Mouse (Mus musculus) lung, postnatal 0 days (tissue): ENCODE data around the gene Hoxa4. TPM values are rescaled to one million over a fixed set of nuclear protein-coding genes. Genes with fewer than 3 reads are reported as not detected.

Source experiments
- ATAC-seq: fragments of 200-750 bp; cut with Nextera tagmentation; 2 replicates; pipeline ENCODE4 v1.8.0; 2017; ENCODE audit warnings: moderate library complexity
- DNase-seq: peaks from one replicate; pipeline ENCODE4 v3.0.0-alpha.2; 2016; ENCODE audit warnings: low spot score
- H3K27ac ChIP-seq: fragments of 300-500 bp; sonication (generic); 2 replicates; pipeline ENCODE4 v1.5.1; 2014; ENCODE audit warnings: antibody characterized with exemption, mild to moderate bottlenecking, low read length, mixed read lengths
- H3K27me3 ChIP-seq: fragments of 300-500 bp; sonication (generic); replicated peaks from 2 replicates; pipeline ENCODE4 v1.6.1; 2014; ENCODE audit warnings: low read length, mixed read lengths; ENCODE audit not compliant: insufficient read depth
- H3K36me3 ChIP-seq: fragments of 300-500 bp; sonication (generic); 2 replicates; pipeline ENCODE4 v1.6.1; 2014; ENCODE audit warnings: low read length, mixed read lengths; ENCODE audit not compliant: insufficient read depth
- H3K4me1 ChIP-seq: fragments of 300-500 bp; sonication (generic); 2 replicates; pipeline ENCODE4 v1.6.1; 2014; ENCODE audit warnings: antibody characterized with exemption, low read depth, low read length, mixed read lengths; ENCODE audit not compliant: insufficient read depth
- H3K4me2 ChIP-seq: fragments of 300-500 bp; sonication (generic); replicated peaks from 2 replicates; pipeline ENCODE4 v1.6.1; 2014; ENCODE audit warnings: low read depth, mild to moderate bottlenecking, low read length, moderate library complexity, mixed read lengths
- H3K4me3 ChIP-seq: fragments of 300-500 bp; sonication (generic); 2 replicates; pipeline ENCODE4 v1.5.1; 2014; ENCODE audit warnings: low read depth, low read length
- H3K9ac ChIP-seq: fragments of 300-500 bp; sonication (generic); replicated peaks from 2 replicates; pipeline ENCODE4 v1.6.1; 2014; ENCODE audit warnings: low read depth, mild to moderate bottlenecking
- H3K9me3 ChIP-seq: fragments of 300-500 bp; sonication (generic); 2 replicates; pipeline ENCODE4 v1.6.1; 2016; ENCODE audit warnings: low read length, mixed read lengths
- CTCF ChIP-seq: IDR thresholded peaks from 2 replicates; pipeline ENCODE4 v1.5.1; 2016; ENCODE audit warnings: antibody characterized with exemption, mild to moderate bottlenecking
- EP300 ChIP-seq: IDR thresholded peaks from 2 replicates; pipeline ENCODE4 v1.6.1; 2016; ENCODE audit warnings: antibody characterized with exemption, mild to moderate bottlenecking, control low read depth
- WGBS: fragments of 180-500 bp; shearing (Covaris S2); extraction: QIAGEN DNeasy Blood & Tissue Kit; methylation state at CpG from one replicate; pipeline ENCODE4 v1.1.7; 2014; 5-methylcytosine and 5-hydroxymethylcytosine counted together
- polyA plus RNA-seq: library from polyadenylated mRNA; unstranded; fragments of >200 nt; fragmentation: Nextera tagmentation; extraction: Ambion mirVana; gene quantifications from 2 replicates; pipeline ENCODE4 v1.2.1, GENCODE M21; 2015

Hoxa4 gene
- polyA plus RNA-seq, 1 experiment from 2014 or later, result 3.9 TPM

DNA sequence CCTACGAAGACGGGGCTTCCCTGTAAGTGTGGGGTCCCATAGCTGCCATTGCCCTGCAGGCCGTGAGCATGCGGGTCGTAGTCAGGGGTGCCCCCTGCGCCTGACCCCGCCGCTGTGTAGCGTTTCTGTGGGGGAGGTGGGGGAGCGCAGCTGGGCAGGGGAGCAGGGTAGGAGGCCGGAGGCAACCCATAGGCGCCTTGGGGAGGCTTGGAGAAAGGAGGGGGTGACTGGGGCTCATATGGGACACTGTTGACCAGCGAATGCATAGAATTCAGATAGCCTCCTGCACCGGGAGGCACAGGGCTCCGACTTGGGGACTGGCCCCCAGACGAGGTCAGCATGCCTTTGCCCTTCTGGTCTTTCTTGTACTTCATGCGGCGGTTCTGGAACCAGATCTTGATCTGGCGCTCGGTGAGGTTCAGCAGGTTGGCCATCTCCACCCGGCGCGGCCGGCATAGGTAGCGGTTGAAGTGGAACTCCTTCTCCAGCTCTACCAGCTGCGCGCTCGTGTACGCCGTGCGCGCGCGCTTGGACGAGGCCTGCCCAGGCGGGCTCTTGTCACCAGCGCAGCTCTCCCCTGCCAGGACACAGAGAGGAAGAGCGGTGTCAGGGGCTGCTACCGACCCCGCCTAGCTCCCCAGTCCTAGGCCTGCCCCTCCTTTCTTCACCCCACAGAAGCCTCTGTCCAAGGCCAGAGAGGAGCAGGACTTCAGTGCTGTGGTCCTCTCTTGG, 21.2 kb downstream of the Hoxa4 start:
- peaks cover 10% of the 10 kb centered on the region; the same call in 1 of the 2 replicates for H3K4me1 ChIP-seq
- H3K9me3 ChIP-seq, result no peaks in the 10 kb centered on the region
- peaks cover 5% of the 10 kb centered on the region; the same call in 1 of the 2 replicates for H3K27me3 ChIP-seq
- peak; percentile 64 for ATAC-seq
- peak overlapping the region; percentile 34; the same call in 1 of the 2 replicates for H3K9ac ChIP-seq
- DNase-seq, result peak; percentile 79
- no peaks in the 10 kb centered on the region for H3K36me3 ChIP-seq
- H3K27ac ChIP-seq, result peak overlapping the region; percentile 90
- TF ChIP-seq CTCF (no peak), EP300 (no peak)
- H3K4me3 ChIP-seq, result peak overlapping the region; percentile 21; the same call in 1 of the 2 replicates
- peak overlapping the region; percentile 70 for H3K4me2 ChIP-seq
- 6% methylated on average over 40 of the region's 40 CpGs for WGBS

- WGBS, result 13% methylated on average over 16 of the region's 16 CpGs
- H3K27ac ChIP-seq, result peak overlapping the region; percentile 90
- H3K4me3 ChIP-seq, result peak overlapping the region; percentile 21; the same call in 1 of the 2 replicates
- peak overlapping the region; percentile 56; the same call in 1 of the 2 replicates for H3K9ac ChIP-seq
- H3K9me3 ChIP-seq, result no peaks in the 10 kb centered on the region
- ATAC-seq, result no peak
- peak overlapping the region; percentile 70 for H3K4me2 ChIP-seq
- peaks cover 10% of the 10 kb centered on the region; the same call in 1 of the 2 replicates for H3K4me1 ChIP-seq
- H3K27me3 ChIP-seq, result peaks cover 5% of the 10 kb centered on the region; the same call in 1 of the 2 replicates
- TF ChIP-seq CTCF (no peak), EP300 (no peak)
- peak; percentile 44 for DNase-seq
- no peaks in the 10 kb centered on the region for H3K36me3 ChIP-seq
These were observed 21.9 kb downstream of the Hoxa4 start for GRCm38 (mm10) chr6:52169499-52170165.

DNA sequence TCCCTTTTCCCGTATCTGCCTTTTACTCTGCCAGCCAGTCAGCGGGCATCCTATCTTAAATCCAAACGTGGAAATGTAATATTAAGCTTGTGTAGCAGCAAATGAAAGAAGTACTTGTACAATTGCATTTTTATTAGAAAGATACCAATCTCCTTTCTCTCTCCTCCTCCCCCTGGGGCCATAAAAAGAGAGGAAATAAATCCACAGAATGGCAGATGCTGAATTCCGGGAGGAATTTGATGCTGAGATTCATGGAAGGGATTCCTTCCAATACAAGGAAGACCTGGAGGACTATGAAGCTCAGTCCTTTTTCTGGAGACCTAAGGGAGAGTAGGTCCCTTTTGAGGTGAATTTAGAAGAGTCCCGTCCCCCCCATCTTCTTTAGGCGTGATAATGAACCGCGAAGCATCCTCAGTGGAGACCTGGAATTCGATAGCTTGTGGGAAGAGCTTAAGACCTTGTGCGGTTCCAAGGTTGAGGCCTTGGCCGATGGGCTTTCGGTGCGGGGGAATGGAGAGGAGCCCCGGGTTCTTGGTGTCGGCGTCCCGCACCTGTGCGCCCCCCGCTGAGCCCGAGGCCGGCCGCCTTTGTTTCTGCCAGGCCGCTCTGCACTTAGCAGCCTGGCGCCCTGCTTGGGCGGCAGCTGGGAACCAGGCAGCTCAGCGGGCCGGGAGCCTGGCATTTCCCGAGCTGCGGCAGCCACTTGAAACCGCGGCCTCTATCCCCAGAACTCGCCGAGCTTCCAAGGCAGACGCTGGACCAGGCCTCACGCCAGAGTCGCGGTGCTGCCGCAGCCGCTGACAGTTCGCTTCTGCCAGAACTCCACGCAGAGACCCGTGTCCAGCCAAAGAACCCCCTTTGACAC, 23.1 kb downstream of the Hoxa4 start:
- no peaks in the 10 kb centered on the region for H3K36me3 ChIP-seq
- 7% methylated on average over 42 of the region's 42 CpGs for WGBS

DNA sequence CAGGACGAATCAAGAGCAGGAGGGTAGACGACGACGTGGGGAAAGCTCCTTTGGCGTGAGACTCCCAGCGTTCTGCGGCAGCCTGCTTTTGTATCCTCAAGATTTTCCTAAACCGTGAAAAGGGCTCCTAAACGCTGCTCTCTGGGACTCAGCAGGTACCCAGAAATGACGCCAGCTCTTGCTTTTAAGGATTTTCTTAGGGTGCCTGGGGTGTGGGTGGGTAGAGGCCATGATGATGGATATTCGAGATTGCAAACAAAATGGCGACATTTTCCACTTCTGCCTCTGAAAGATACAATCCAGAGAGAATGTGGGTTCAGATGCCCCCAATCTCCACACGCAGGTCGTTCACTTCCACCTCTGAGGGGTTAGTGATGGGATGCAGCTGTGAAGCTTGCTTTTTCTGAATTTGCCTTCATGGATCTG, 23.8 kb downstream of the Hoxa4 start:
- Histone ChIP-seq H3K4me3 (peak overlapping the region; percentile 30), H3K4me2 (peak overlapping the region; percentile 70), H3K27ac (peak overlapping the region; percentile 79), H3K36me3 (no peaks in the 10 kb centered on the region), H3K4me1 (peaks cover 10% of the 10 kb centered on the region; the same call in 1 of the 2 replicates), H3K9me3 (no peaks in the 10 kb centered on the region), H3K27me3 (peaks cover 11% of the 10 kb centered on the region; the same call in 1 of the 2 replicates), H3K9ac (peak overlapping the region; percentile 56)
- WGBS, result 21% methylated on average over 14 of the region's 14 CpGs
- DNase-seq (peak; percentile 34), ATAC-seq (no peak)
- TF ChIP-seq CTCF (no peak), EP300 (no peak)

More for the DNA sequence above, 23.1 kb downstream of the Hoxa4 start:
- peak overlapping the region; percentile 79 for H3K27ac ChIP-seq
- no peaks in the 10 kb centered on the region for H3K9me3 ChIP-seq
- peak overlapping the region; percentile 56 for H3K9ac ChIP-seq
- DNase-seq, result no peak
- H3K4me2 ChIP-seq, result peak overlapping the region; percentile 70
- TF ChIP-seq EP300 (no peak), CTCF (no peak)
- ATAC-seq, result no peak
- H3K4me3 ChIP-seq, result peak overlapping the region; percentile 30
- peaks cover 10% of the 10 kb centered on the region; the same call in 1 of the 2 replicates for H3K27me3 ChIP-seq
- peaks cover 10% of the 10 kb centered on the region; the same call in 1 of the 2 replicates for H3K4me1 ChIP-seq

- Histone ChIP-seq H3K9me3 (no peaks in the 10 kb centered on the region), H3K4me1 (peaks cover 10% of the 10 kb centered on the region; the same call in 1 of the 2 replicates), H3K4me3 (peak overlapping the region; percentile 30; the same call in 1 of the 2 replicates), H3K4me2 (peak overlapping the region; percentile 70), H3K9ac (peak overlapping the region; percentile 56), H3K27me3 (peaks cover 11% of the 10 kb centered on the region; the same call in 1 of the 2 replicates), H3K36me3 (no peaks in the 10 kb centered on the region), H3K27ac (peak overlapping the region; percentile 79)
- ATAC-seq (no peak), DNase-seq (no peak)
- WGBS, result 25% methylated on average over 1 of the region's 1 CpGs
- TF ChIP-seq CTCF (no peak), EP300 (no peak)
These were observed 24.4 kb downstream of the Hoxa4 start for GRCm38 (mm10) chr6:52167176-52167575.
